9 mouse cellular contexts compared by ENCODE assay signal in genomic region chr19:45338182-45338581, GRCm38 (mm10). TPM values are rescaled to one million over a fixed set of nuclear protein-coding genes. Genes with fewer than 3 reads are reported as not detected.
DNase-seq lines count a peak whose midpoint lies in the region; ATAC-seq lines count a peak whose summit lies in the region.
"Had no signal": no experiment of that assay in that cellular context is flagged by ENCODE, and none has a peak within 500 bp of the region (broad histone marks: within the 10 kb centered on the region; RNA-seq: fewer than 3 reads in every experiment).

No protein-coding gene starts in this region.

- peak overlapping the region; percentile 26; the same call in 1 of the 2 replicates for H3K9ac ChIP-seq in forebrain, embryonic 16.5 days (replicated peaks; ENCODE audit: low read depth, low read length)
- peak overlapping the region; percentile 16; the same call in 1 of the 2 replicates for H3K9ac ChIP-seq in neural tube, embryonic 14.5 days (replicated peaks; ENCODE audit: low read depth, low read length)
- H3K9ac ChIP-seq: liver, embryonic 14.5 days had no signal

- intact Hi-C loops in gastrocnemius, postnatal 36 days (cut with DNase I): no loop called here

- peak overlapping the region; percentile 70 for H3K27ac ChIP-seq in forebrain, embryonic 16.5 days (ENCODE audit: low read length)
- H3K27ac ChIP-seq in neural tube, embryonic 14.5 days (ENCODE audit: low read depth, low read length): peak overlapping the region; percentile 85
- H3K27ac ChIP-seq: liver, embryonic 14.5 days had no signal

- H3K4me3 ChIP-seq in forebrain, embryonic 16.5 days (replicated peaks; ENCODE audit: low read length): no peak overlapping the region
- H3K4me3 ChIP-seq in neural tube, embryonic 14.5 days (ENCODE audit: low read depth, low read length): no peak overlapping the region

- peak; percentile 77 for ATAC-seq in forebrain, embryonic 16.5 days
- peak; percentile 82 for ATAC-seq in neural tube, embryonic 14.5 days (ENCODE audit: low read depth)

- peaks cover 8% of the 10 kb centered on the region for H3K4me1 ChIP-seq in forebrain, embryonic 16.5 days (replicated peaks; ENCODE audit: control insufficient read depth, insufficient read depth, low read length)
- H3K4me1 ChIP-seq in neural tube, embryonic 14.5 days (ENCODE audit: control insufficient read depth, insufficient read depth, low read length): peaks cover 13% of the 10 kb centered on the region

- peak overlapping the region; percentile 9; the same call in 1 of the 2 replicates for H3K4me2 ChIP-seq in forebrain, embryonic 16.5 days (ENCODE audit: low read length)
- H3K4me2 ChIP-seq in neural tube, embryonic 14.5 days (ENCODE audit: low read depth, low read length): peak overlapping the region; percentile 36; the same call in 1 of the 2 replicates

- no peaks in the 10 kb centered on the region for H3K27me3 ChIP-seq in forebrain, embryonic 16.5 days (replicated peaks; ENCODE audit: control insufficient read depth, insufficient read depth, low read length)
- H3K27me3 ChIP-seq in neural tube, embryonic 14.5 days (ENCODE audit: control insufficient read depth, insufficient read depth, low read length): no peaks in the 10 kb centered on the region

- 34% methylated on average over 10 of the region's 10 CpGs for WGBS in forebrain, embryonic 16.5 days
- 27% methylated on average over 10 of the region's 10 CpGs for WGBS in neural tube, embryonic 14.5 days

- H3K36me3 ChIP-seq in forebrain, embryonic 16.5 days (ENCODE audit: control insufficient read depth, insufficient read depth): no peaks in the 10 kb centered on the region
- H3K36me3 ChIP-seq in neural tube, embryonic 14.5 days (ENCODE audit: control insufficient read depth, insufficient read depth, low read length): no peaks in the 10 kb centered on the region

- peak; percentile 28 for DNase-seq in brain, embryonic 18.5 days (ENCODE audit: low read depth, low spot score)
- peak; percentile 55 to 67 for DNase-seq in left cerebral cortex, adult 18-20 months (ENCODE audit: low spot score in 2 of 2)
- DNase-seq in T-cell, adult 2 months (ENCODE audit: low spot score): no peak
- no peak for DNase-seq in gastrocnemius, postnatal 36 days
- DNase-seq in lung, postnatal 4 days: no peak
- DNase-seq: kidney, postnatal 10 days had no signal

- no peaks in the 10 kb centered on the region for H3K9me3 ChIP-seq in forebrain, embryonic 16.5 days (ENCODE audit: control insufficient read depth, low read length)
- H3K9me3 ChIP-seq in neural tube, embryonic 14.5 days (ENCODE audit: control insufficient read depth, low read length): no peaks in the 10 kb centered on the region

RNA-seq across cellular contexts. Expression of gene Btrc, which starts 25.4 kb away (rescaled TPM):
- 65.1 and 65.8 TPM in 2 replicates for polyA plus RNA-seq in forebrain, embryonic 16.5 days (2015; fragmentation: Nextera tagmentation; extraction: Ambion mirVana)
- total RNA-seq in left cerebral cortex, adult 18-20 months (2021): 100 to 1,000 TPM; 108 to 117 TPM
- 70.8 and 74.8 TPM in 2 replicates for polyA plus RNA-seq in neural tube, embryonic 14.5 days (2014; fragmentation: Nextera tagmentation; extraction: Ambion mirVana)
- 10 to 100 TPM; 21.0 to 21.6 TPM for total RNA-seq in gastrocnemius, postnatal 36 days (2021)

Comparison
In these comparisons a context has a peak if more than half of its experiments do, and no peak if none do; other contexts are left out.
1. DNase-seq: peak in brain, embryonic 18.5 days (single experiment) and left cerebral cortex, adult 18-20 months (2 of 2); none in T-cell, adult 2 months (single experiment), gastrocnemius, postnatal 36 days (0 of 2) and lung, postnatal 4 days (0 of 2).
2. RNA of gene Btrc, which starts 25.4 kb away (total RNA-seq): 108 to 117 TPM in left cerebral cortex, adult 18-20 months; 21.0 to 21.6 TPM in gastrocnemius, postnatal 36 days; every median in the first group is over 4 times any median in the second.